Mouse (Mus musculus) MEL (cell line): ENCODE results near the gene Unc5b. TPM values are rescaled to one million over a fixed set of nuclear protein-coding genes. Genes with fewer than 3 reads are reported as not detected.

ENCODE experiments used
- DNase-seq: peaks from one replicate; pipeline ENCODE4 v3.0.0; 2011; ENCODE audit warnings: low read depth, low spot score
- H3K27ac ChIP-seq: 2 replicates; pipeline ENCODE4 v1.5.1; 2012; ENCODE audit warnings: low read depth, mild to moderate bottlenecking, control low read depth, low read length, moderate library complexity; ENCODE audit not compliant: control insufficient read depth
- H3K27me3 ChIP-seq, 2 experiments: fragments of 150-350 bp in 1 of 2; sonication (generic) in 1 of 2; 2 replicates each; pipeline ENCODE4 v1.6.1; 2012; ENCODE audit warnings: low read length in 2 of 2, mild to moderate bottlenecking in 2 of 2, improper control_type of control experiment in 1 of 2, moderate library complexity in 1 of 2; ENCODE audit not compliant: insufficient read depth in 2 of 2, control insufficient read depth in 1 of 2
- H3K36me3 ChIP-seq, 2 experiments: 2 replicates each; pipeline ENCODE4 v1.6.1; 2012 to 2014; ENCODE audit warnings: low read length in 2 of 2, improper control_type of control experiment in 1 of 2, inconsistent platforms in 1 of 2, mild to moderate bottlenecking in 1 of 2; ENCODE audit not compliant: insufficient read depth in 2 of 2, control insufficient read depth in 1 of 2
- H3K4me1 ChIP-seq, 2 experiments: fragments of 150-350 bp in 1 of 2; sonication (generic) in 1 of 2; 2 replicates each; pipeline ENCODE4 v1.6.1; 2012; ENCODE audit warnings: low read length in 2 of 2, improper control_type of control experiment in 1 of 2, mild to moderate bottlenecking in 1 of 2; ENCODE audit not compliant: insufficient read depth in 2 of 2, control insufficient read depth in 1 of 2
- H3K4me3 ChIP-seq, 2 experiments: fragments of 150-350 bp in 1 of 2; sonication (generic) in 1 of 2; 2 replicates each; pipeline ENCODE4 v1.5.1; 2012; ENCODE audit warnings: low read depth in 2 of 2, low read length in 2 of 2, mild to moderate bottlenecking in 2 of 2, moderate library complexity in 2 of 2, control low read depth in 1 of 2, improper control_type of control experiment in 1 of 2; ENCODE audit not compliant: control insufficient read depth in 1 of 2, insufficient read depth in 1 of 2
- H3K79me2 ChIP-seq: 2 replicates; pipeline ENCODE4 v1.6.1; 2012; ENCODE audit warnings: mild to moderate bottlenecking, low read length, moderate library complexity; ENCODE audit not compliant: control insufficient read depth, poor library complexity, insufficient read depth
- H3K9ac ChIP-seq: 2 replicates; pipeline ENCODE4 v1.6.1; 2012; ENCODE audit warnings: low read depth, mild to moderate bottlenecking, control low read depth, low read length, moderate library complexity; ENCODE audit not compliant: control insufficient read depth, poor library complexity, severe bottlenecking
- H3K9me3 ChIP-seq: fragments of 150-350 bp; sonication (generic); replicated peaks from 2 replicates; pipeline ENCODE4 v1.6.1; 2012; ENCODE audit warnings: mild to moderate bottlenecking, low read length, improper control_type of control experiment, moderate library complexity; ENCODE audit not compliant: insufficient read depth
- CHD1 ChIP-seq: IDR thresholded peaks from 2 replicates; pipeline ENCODE4 v1.6.1; 2012; ENCODE audit warnings: low read depth, mild to moderate bottlenecking, inconsistent platforms, low read length, improper control_type of control experiment
- CHD2 ChIP-seq: IDR thresholded peaks from 2 replicates; pipeline ENCODE4 v1.6.1; 2011; ENCODE audit warnings: low read length, improper control_type of control experiment
- CTCF ChIP-seq, 3 experiments: IDR thresholded peaks in 2 of 3; conservative IDR thresholded peaks in 1 of 3; 2 replicates each; pipeline ENCODE4 v1.5.1; 2011 to 2012; ENCODE audit warnings: low read length in 3 of 3, low read depth in 2 of 3, mild to moderate bottlenecking in 2 of 3, improper control_type of control experiment in 1 of 3, inconsistent platforms in 1 of 3, mixed read lengths in 1 of 3, moderate library complexity in 1 of 3; ENCODE audit not compliant: control insufficient read depth in 1 of 3, insufficient read depth in 1 of 3, poor library complexity in 1 of 3, severe bottlenecking in 1 of 3
- E2F4 ChIP-seq: IDR thresholded peaks from 2 replicates; pipeline ENCODE4 v1.6.1; 2011; ENCODE audit warnings: low read depth, low read length, improper control_type of control experiment, borderline replicate concordance
- EP300 ChIP-seq, 2 experiments: IDR thresholded peaks; 2 replicates each; pipeline ENCODE4 v1.6.1; 2011; ENCODE audit warnings: improper control_type of control experiment in 2 of 2, low read length in 2 of 2, low read depth in 1 of 2, mild to moderate bottlenecking in 1 of 2
- ETS1 ChIP-seq: IDR thresholded peaks from 2 replicates; pipeline ENCODE4 v1.6.1; 2012; ENCODE audit warnings: low read depth, mild to moderate bottlenecking, inconsistent platforms, low read length, improper control_type of control experiment, moderate library complexity
- GABPA ChIP-seq: IDR thresholded peaks from 2 replicates; pipeline ENCODE4 v1.6.1; 2012; ENCODE audit warnings: low read depth, mild to moderate bottlenecking, inconsistent platforms, low read length, improper control_type of control experiment, moderate library complexity
- HCFC1 ChIP-seq: IDR thresholded peaks from 2 replicates; pipeline ENCODE4 v1.6.1; 2012; ENCODE audit warnings: low read depth, mild to moderate bottlenecking, inconsistent platforms, low read length, improper control_type of control experiment, moderate library complexity
- JUND ChIP-seq: IDR thresholded peaks from 2 replicates; pipeline ENCODE4 v1.6.1; 2011; ENCODE audit warnings: low read depth, mild to moderate bottlenecking, improper control_type of control experiment, low read length
- MAFK ChIP-seq: IDR thresholded peaks from 2 replicates; pipeline ENCODE4 v1.6.1; 2011; ENCODE audit warnings: low read depth, mild to moderate bottlenecking, low read length, improper control_type of control experiment, borderline replicate concordance
- MAZ ChIP-seq: IDR thresholded peaks from 2 replicates; pipeline ENCODE4 v1.6.1; 2012; ENCODE audit warnings: low read depth, mild to moderate bottlenecking, inconsistent platforms, low read length, improper control_type of control experiment
- MEF2A ChIP-seq: IDR thresholded peaks from 2 replicates; pipeline ENCODE4 v1.6.1; 2014; ENCODE audit warnings: low read depth, mild to moderate bottlenecking, inconsistent platforms, low read length, improper control_type of control experiment; ENCODE audit not compliant: poor library complexity, insufficient replicate concordance, severe bottlenecking; ENCODE audit errors: extremely low read depth
- MXI1 ChIP-seq: IDR thresholded peaks from 2 replicates; pipeline ENCODE4 v1.6.1; 2011; ENCODE audit warnings: mild to moderate bottlenecking, low read depth, low read length, improper control_type of control experiment
- MYB ChIP-seq: IDR thresholded peaks from 2 replicates; pipeline ENCODE4 v1.6.1; 2011; ENCODE audit warnings: mild to moderate bottlenecking, low read depth, low read length, improper control_type of control experiment
- MYC ChIP-seq: IDR thresholded peaks from 2 replicates; pipeline ENCODE4 v1.6.1; 2011; ENCODE audit warnings: low read depth, mild to moderate bottlenecking, low read length, improper control_type of control experiment, moderate library complexity
- NELFE ChIP-seq: IDR thresholded peaks from 2 replicates; pipeline ENCODE4 v1.6.1; 2011; ENCODE audit warnings: low read depth, low read length, improper control_type of control experiment
- NRF1 ChIP-seq: IDR thresholded peaks from 2 replicates; pipeline ENCODE4 v1.6.1; 2014; ENCODE audit warnings: low read depth, mild to moderate bottlenecking, inconsistent platforms, low read length, improper control_type of control experiment, moderate library complexity; ENCODE audit not compliant: poor library complexity, insufficient read depth, severe bottlenecking
- POLR2A ChIP-seq, 2 experiments: IDR thresholded peaks; 2 replicates each; pipeline ENCODE4 v1.6.1; 2011 to 2012; ENCODE audit warnings: low read length in 2 of 2, mild to moderate bottlenecking in 2 of 2, control low read depth in 1 of 2, improper control_type of control experiment in 1 of 2, low read depth in 1 of 2, moderate library complexity in 1 of 2; ENCODE audit not compliant: control insufficient read depth in 1 of 2, insufficient read depth in 1 of 2, poor library complexity in 1 of 2
- POLR2AphosphoS2 ChIP-seq: IDR thresholded peaks from 2 replicates; pipeline ENCODE4 v1.6.1; 2011; ENCODE audit warnings: low read length, improper control_type of control experiment
- RAD21 ChIP-seq: IDR thresholded peaks from 2 replicates; pipeline ENCODE4 v1.6.1; 2011; ENCODE audit warnings: mild to moderate bottlenecking, low read depth, low read length, improper control_type of control experiment
- RCOR1 ChIP-seq: IDR thresholded peaks from 2 replicates; pipeline ENCODE4 v1.6.1; 2012; ENCODE audit warnings: low read depth, mild to moderate bottlenecking, inconsistent platforms, low read length, improper control_type of control experiment
- SIN3A ChIP-seq: IDR thresholded peaks from 2 replicates; pipeline ENCODE4 v1.6.1; 2012; ENCODE audit warnings: low read length, improper control_type of control experiment, inconsistent platforms
- TAL1 ChIP-seq: IDR thresholded peaks from 2 replicates; pipeline ENCODE4 v1.6.1; 2012; ENCODE audit warnings: mild to moderate bottlenecking, inconsistent platforms, low read length, moderate library complexity, mixed read lengths
- UBTF ChIP-seq: IDR thresholded peaks from 2 replicates; pipeline ENCODE4 v1.6.1; 2012; ENCODE audit warnings: low read depth, mild to moderate bottlenecking, inconsistent platforms, low read length, improper control_type of control experiment, moderate library complexity, borderline replicate concordance; ENCODE audit not compliant: insufficient read depth
- USF1 ChIP-seq: IDR thresholded peaks from 2 replicates; pipeline ENCODE4 v1.6.1; 2014; ENCODE audit warnings: low read depth, mild to moderate bottlenecking, inconsistent platforms, low read length, improper control_type of control experiment, moderate library complexity
- USF2 ChIP-seq, 2 experiments: IDR thresholded peaks; 2 replicates each; pipeline ENCODE4 v1.6.1; 2011 to 2012; ENCODE audit warnings: improper control_type of control experiment in 2 of 2, low read length in 2 of 2, borderline replicate concordance in 1 of 2, inconsistent platforms in 1 of 2, low read depth in 1 of 2, mild to moderate bottlenecking in 1 of 2; ENCODE audit not compliant: insufficient read depth in 1 of 2
- ZC3H11A ChIP-seq: IDR thresholded peaks from 2 replicates; pipeline ENCODE4 v1.6.1; 2012; ENCODE audit warnings: low read depth, mild to moderate bottlenecking, inconsistent platforms, low read length, improper control_type of control experiment
- ZKSCAN1 ChIP-seq: IDR thresholded peaks from 2 replicates; pipeline ENCODE4 v1.6.1; 2012; ENCODE audit warnings: low read depth, mild to moderate bottlenecking, inconsistent platforms, low read length, improper control_type of control experiment, moderate library complexity
- ZMIZ1 ChIP-seq: IDR thresholded peaks from 2 replicates; pipeline ENCODE4 v1.6.1; 2012; ENCODE audit warnings: low read depth, mild to moderate bottlenecking, inconsistent platforms, low read length, improper control_type of control experiment, moderate library complexity
- ZNF384 ChIP-seq: IDR thresholded peaks from 2 replicates; pipeline ENCODE4 v1.6.1; 2012; ENCODE audit warnings: low read depth, mild to moderate bottlenecking, inconsistent platforms, low read length, improper control_type of control experiment
- polyA plus RNA-seq, 2 experiments: library from polyadenylated mRNA; stranded (reverse) in 1 of 2; unstranded in 1 of 2; fragments of >175 nt in 1 of 2; fragments of >200 nt in 1 of 2; gene quantifications; 2 replicates each; pipeline versions ENCODE4 v1.2.1 to v1.2.4; 2012; ENCODE audit warnings: low replicate concordance in 2 of 2, low read depth in 1 of 2; ENCODE audit not compliant: insufficient read length in 2 of 2, insufficient read depth in 1 of 2, missing spikeins in 1 of 2
- total RNA-seq: library from RNA; depleted of rRNA; stranded (reverse); fragments of 300-350 nt; gene quantifications from 2 replicates; pipeline ENCODE4 v1.2.3, GENCODE M21; 2012

Gene Unc5b
- total and polyA plus RNA-seq, 3 experiments = not detected

DNA sequence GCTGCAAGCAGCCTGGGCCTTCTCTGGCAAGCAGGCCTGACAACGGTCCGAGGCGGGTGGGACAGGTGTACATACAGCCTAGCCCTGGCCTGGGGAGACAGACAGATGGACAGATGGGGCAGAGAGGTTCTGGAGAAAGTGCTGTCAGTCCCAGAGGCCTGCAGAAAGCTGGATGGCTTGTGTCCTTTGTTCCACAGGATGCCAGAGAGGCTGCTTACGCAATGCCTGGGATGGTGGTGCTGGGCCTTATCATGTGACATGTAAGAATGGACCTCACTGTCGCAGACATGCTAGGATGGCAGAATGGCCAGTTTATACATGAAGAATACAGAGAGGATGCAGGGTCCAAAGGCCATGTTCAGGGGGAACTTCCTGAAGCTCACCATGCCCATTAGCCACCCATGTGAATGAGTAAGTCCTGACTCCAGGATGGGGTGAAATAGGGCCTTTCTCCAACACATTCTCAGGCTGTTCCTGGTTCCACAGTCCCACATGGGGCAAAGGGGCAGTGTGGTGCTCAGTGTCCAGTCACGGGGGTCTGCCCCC lies 83.6 kb downstream of the Unc5b start:
- H3K9ac ChIP-seq = no peak overlapping the region
- no peaks in the 10 kb centered on the region; a peak in 1 of 4 replicates for H3K36me3 ChIP-seq
- H3K27me3 ChIP-seq = no peaks in the 10 kb centered on the region
- no peak for TF ChIP-seq RCOR1
- no peak for TF ChIP-seq MAFK
- no peak for TF ChIP-seq POLR2A (IDR thresholded peaks at IDR 0.05; ENCODE audit: control insufficient read depth in 1 of 2, insufficient read depth in 1 of 2, low read depth in 1 of 2, low read length in 2 of 2, poor library complexity in 1 of 2)
- TF ChIP-seq CHD1 = no peak
- no peak for TF ChIP-seq ETS1
- no peak for TF ChIP-seq NELFE
- TF ChIP-seq ZMIZ1 = no peak
- TF ChIP-seq UBTF = no peak
- no peak for TF ChIP-seq TAL1
- no peak for TF ChIP-seq MXI1
- no peak for TF ChIP-seq MAZ
- no peak for TF ChIP-seq MYC
- no peak for TF ChIP-seq CTCF (IDR thresholded peaks at IDR 0.05 in 2 of 3, conservative IDR thresholded peaks at IDR 0.05 in 1 of 3; ENCODE audit: control insufficient read depth in 1 of 3, insufficient read depth in 1 of 3, low read depth in 2 of 3, low read length in 3 of 3, poor library complexity in 1 of 3, severe bottlenecking in 1 of 3)
- TF ChIP-seq E2F4 = no peak
- TF ChIP-seq RAD21 = no peak
- no peak for TF ChIP-seq USF1
- no peak for TF ChIP-seq POLR2AphosphoS2
- no peak for TF ChIP-seq SIN3A
- no peak for TF ChIP-seq EP300 (IDR thresholded peaks at IDR 0.05; ENCODE audit: low read depth in 1 of 2, low read length in 2 of 2)
- TF ChIP-seq GABPA = no peak
- peaks cover 3% of the 10 kb centered on the region; the same call in 1 of the 2 replicates for H3K79me2 ChIP-seq
- no peak overlapping the region for H3K27ac ChIP-seq
- DNase-seq = no peak
- peaks cover 0 to 10% of the 10 kb centered on the region in 2 experiments; a peak in 2 of 4 replicates for H3K4me1 ChIP-seq
- no peak overlapping the region for H3K4me3 ChIP-seq
- no peaks in the 10 kb centered on the region for H3K9me3 ChIP-seq

GRCm38 (mm10) chr10:60746512-60746911 lies 84.9 kb downstream of the Unc5b start:
- Histone ChIP-seq H3K27ac (no peak overlapping the region), H3K4me1 (peaks cover 0 to 4% of the 10 kb centered on the region in 2 experiments; a peak in 1 of 4 replicates), H3K9ac (no peak overlapping the region), H3K9me3 (no peaks in the 10 kb centered on the region), H3K36me3 (no peaks in the 10 kb centered on the region), H3K4me3 (no peak overlapping the region), H3K79me2 (no peaks in the 10 kb centered on the region), H3K27me3 (no peaks in the 10 kb centered on the region)
- no peak for DNase-seq
- TF ChIP-seq NRF1 (no peak), MYB (no peak), MXI1 (no peak), ZKSCAN1 (no peak), GABPA (no peak), ZC3H11A (no peak), CHD2 (no peak), JUND (no peak), ZNF384 (no peak), HCFC1 (no peak), CHD1 (no peak), POLR2AphosphoS2 (no peak), USF2 (IDR thresholded peaks at IDR 0.05; ENCODE audit: borderline replicate concordance in 1 of 2, insufficient read depth in 1 of 2, low read depth in 1 of 2, low read length in 2 of 2) (no peak), MEF2A (no peak), POLR2A (IDR thresholded peaks at IDR 0.05; ENCODE audit: control insufficient read depth in 1 of 2, insufficient read depth in 1 of 2, low read depth in 1 of 2, low read length in 2 of 2, poor library complexity in 1 of 2) (no peak), SIN3A (no peak)
